Mouse (Mus musculus) cerebellum, adult 9-10 months (tissue): ENCODE measurements around the gene Tmsb4x.

Experiments used
- DNase-seq: peaks from one replicate; pipeline ENCODE4 v3.0.0; 2022

The Tmsb4x gene

GRCm38 (mm10) chrX:167179961-167180642, 29.0 kb downstream of the Tmsb4x start:
- no peak for DNase-seq

- no peak for DNase-seq
Observed at GRCm38 (mm10) chrX:167179549-167179948, 29.6 kb downstream of the Tmsb4x start.

- DNase-seq = no peak
Observed at GRCm38 (mm10) chrX:167175319-167175718, 33.8 kb downstream of the Tmsb4x start.

GRCm38 (mm10) chrX:167174311-167174710, 34.8 kb downstream of the Tmsb4x start:
- DNase-seq = no peak

DNA sequence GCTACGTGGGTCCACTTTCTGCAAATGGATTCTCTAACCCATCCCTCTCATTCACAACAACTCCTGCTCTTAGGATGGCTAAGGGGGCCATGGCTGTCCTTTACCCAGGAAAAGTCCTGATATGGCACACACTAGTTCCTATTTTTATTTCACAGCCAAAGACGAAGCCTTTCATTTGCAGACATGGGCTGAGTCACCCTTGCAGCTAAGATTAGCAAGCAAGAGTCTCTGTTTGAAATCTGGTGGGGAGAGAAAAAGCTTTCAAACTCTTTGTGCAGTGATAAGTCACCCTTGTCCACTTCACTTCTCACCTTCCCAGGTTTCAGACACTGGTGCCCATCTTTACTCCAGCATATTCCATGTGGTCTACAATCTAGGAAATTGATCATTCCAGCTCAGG, 36.9 kb downstream of the Tmsb4x start:
- no peak for DNase-seq

DNA sequence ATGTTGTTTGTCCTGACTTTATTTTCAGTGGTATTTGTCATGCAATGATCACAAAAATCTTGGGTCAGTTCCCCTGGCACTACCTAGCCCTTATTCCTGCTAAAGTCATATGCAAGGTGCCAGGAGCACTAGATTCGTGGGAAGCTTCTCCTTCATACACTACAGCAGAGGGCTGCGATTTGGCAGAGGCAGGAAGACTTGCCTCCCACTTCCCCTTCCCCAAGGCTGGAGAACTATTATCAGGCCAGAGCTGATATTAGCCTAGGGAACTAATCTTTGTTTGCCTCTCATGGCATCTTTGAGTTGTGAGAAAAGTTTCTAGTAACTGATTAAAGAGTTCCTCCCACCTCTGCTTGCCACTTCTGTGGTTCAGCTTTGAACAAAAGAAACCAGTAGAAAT, 37.8 kb downstream of the Tmsb4x start:
- DNase-seq = no peak

DNA sequence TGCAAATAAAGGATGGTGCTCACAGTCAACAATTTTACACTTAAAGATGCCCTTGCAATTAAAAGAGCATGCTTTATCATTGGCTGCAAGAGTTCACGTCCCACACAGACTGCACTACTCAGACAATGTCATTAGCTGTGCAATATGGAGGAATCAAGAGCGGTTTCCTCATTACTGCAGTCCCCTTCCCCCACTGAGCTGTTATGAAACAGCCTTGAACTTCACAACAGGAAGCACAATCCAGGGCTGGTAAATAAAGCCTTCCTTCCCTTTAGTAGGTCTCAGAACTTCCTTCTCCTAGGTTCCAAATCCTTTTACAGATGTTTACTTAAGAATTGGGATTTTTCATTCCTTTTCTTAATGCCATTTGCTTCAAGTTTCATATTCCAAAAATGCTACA, 41.8 kb downstream of the Tmsb4x start:
- DNase-seq = no peak

GRCm38 (mm10) chrX:167166051-167166450, 43.1 kb downstream of the Tmsb4x start:
- DNase-seq = no peak

DNA sequence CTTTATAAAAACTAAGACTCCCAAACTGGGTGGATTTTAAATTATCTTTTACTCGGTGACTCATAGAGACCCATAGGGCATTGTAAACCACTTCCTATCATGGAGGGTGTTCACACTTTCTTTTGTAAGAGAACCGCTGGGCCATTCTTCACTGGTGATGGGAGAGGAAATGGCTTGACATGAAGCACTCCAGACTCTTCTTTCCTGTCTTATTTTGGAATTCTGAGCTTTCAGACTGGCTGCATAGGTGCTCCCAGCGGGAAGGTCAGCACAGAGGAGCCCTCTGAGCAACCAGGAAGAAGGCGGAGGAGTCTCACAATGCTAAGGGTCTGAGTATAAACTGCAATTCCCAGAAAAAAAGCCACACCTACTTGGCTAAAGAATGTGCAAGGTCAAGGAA, 51.4 kb downstream of the Tmsb4x start:
- DNase-seq = no peak
